Mouse (Mus musculus) liver, adult 2 months (tissue): ENCODE measurements around the gene Gata5.

Source experiments
- CTCF ChIP-seq: fragments of 200-500 bp; IDR thresholded peaks from 2 replicates; pipeline ENCODE4 v1.5.1; 2011; ENCODE audit warnings: low read depth, low read length, control low read depth
- POLR2A ChIP-seq: fragments of 200-500 bp; IDR thresholded peaks from 2 replicates; pipeline ENCODE4 v1.6.1; 2011; ENCODE audit warnings: low read length, control low read depth; ENCODE audit not compliant: insufficient read depth; ENCODE audit errors: extremely low read depth

GRCm38 (mm10) chr2:180304554-180304953 is 29.9 kb downstream of the Gata5 start:
- peak; percentile 14; the same call in 1 of the 2 replicates for TF ChIP-seq CTCF
- TF ChIP-seq POLR2A: no peak
